Mouse (Mus musculus): ENCODE measurements around the gene Dnajc27. TPM values are rescaled to one million over a fixed set of nuclear protein-coding genes. Genes with fewer than 3 reads are reported as not detected.

Gene Dnajc27
- polyA plus RNA-seq, 1 experiment from 2014 or later: 7.8 TPM

DNA sequence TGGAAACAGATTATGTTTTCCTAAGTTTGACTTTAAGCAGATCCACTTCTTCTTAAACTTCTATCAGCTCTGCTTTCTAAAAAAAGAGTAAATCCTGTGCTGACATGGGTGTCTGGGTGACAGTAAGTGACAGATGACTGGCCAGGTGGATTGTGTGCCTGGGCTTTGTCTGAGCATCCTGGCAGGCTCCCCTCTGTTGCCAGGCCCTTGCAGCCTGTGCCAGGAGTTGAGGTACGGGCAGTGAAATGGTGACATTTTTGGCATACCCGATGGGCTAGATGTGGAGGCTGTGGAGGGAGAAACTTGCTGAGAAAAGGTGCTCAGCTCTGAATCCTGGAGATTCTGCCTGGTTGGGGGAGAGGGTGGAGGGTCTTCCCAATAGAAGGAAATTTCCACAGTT is 75.1 kb downstream of the Dnajc27 start:
- H3K9me3 ChIP-seq: no peaks in the 10 kb centered on the region
- WGBS: 51% methylated on average over 2 of the region's 2 CpGs
- no peak overlapping the region for H3K4me3 ChIP-seq
- H3K27ac ChIP-seq (replicated peaks): no peak overlapping the region
- peaks cover 12% of the 10 kb centered on the region for H3K4me1 ChIP-seq
- H3K9ac ChIP-seq: no peak overlapping the region
- H3K4me2 ChIP-seq: no peak overlapping the region
- no peak for ATAC-seq (ENCODE audit: extremely low read depth, insufficient number of reproducible peaks, low FRiP score, low TSS enrichment)
- no peaks in the 10 kb centered on the region for H3K27me3 ChIP-seq (replicated peaks)
- no peaks in the 10 kb centered on the region for H3K36me3 ChIP-seq

GRCm38 (mm10) chr12:4158179-4158578 is 75.8 kb downstream of the Dnajc27 start:
- Histone ChIP-seq H3K9me3 (no peaks in the 10 kb centered on the region), H3K4me1 (peaks cover 12% of the 10 kb centered on the region), H3K27ac (replicated peaks) (no peak overlapping the region), H3K4me3 (no peak overlapping the region), H3K36me3 (no peaks in the 10 kb centered on the region), H3K27me3 (replicated peaks) (no peaks in the 10 kb centered on the region), H3K9ac (no peak overlapping the region), H3K4me2 (no peak overlapping the region)
- no peak for ATAC-seq (ENCODE audit: extremely low read depth, insufficient number of reproducible peaks, low FRiP score, low TSS enrichment)
- WGBS: 83% methylated on average over 3 of the region's 3 CpGs

- Histone ChIP-seq H3K36me3 (no peaks in the 10 kb centered on the region), H3K4me3 (no peak overlapping the region), H3K27me3 (replicated peaks) (no peaks in the 10 kb centered on the region), H3K4me1 (peaks cover 12% of the 10 kb centered on the region), H3K27ac (replicated peaks) (no peak overlapping the region), H3K4me2 (no peak overlapping the region), H3K9me3 (no peaks in the 10 kb centered on the region), H3K9ac (no peak overlapping the region)
- 89% methylated on average over 7 of the region's 7 CpGs for WGBS
- ATAC-seq (ENCODE audit: extremely low read depth, insufficient number of reproducible peaks, low FRiP score, low TSS enrichment): no peak
Observed at GRCm38 (mm10) chr12:4158868-4159632, 76.7 kb downstream of the Dnajc27 start.

Other genes with a start within 250 kb of the Dnajc27 start
- 1.4 and 1.6 TPM in 2 replicates for gene Pomc, start 127.6 kb upstream of the Dnajc27 start, polyA plus RNA-seq (2015; fragmentation: Nextera tagmentation; extraction: Ambion mirVana)
- 5.9 and 6.2 TPM in 2 replicates for gene Efr3b, start 43.7 kb upstream of the Dnajc27 start, polyA plus RNA-seq (2015; fragmentation: Nextera tagmentation; extraction: Ambion mirVana)
- 4.2 and 4.4 TPM in 2 replicates for gene Adcy3, start 50.5 kb downstream of the Dnajc27 start, polyA plus RNA-seq (2015; fragmentation: Nextera tagmentation; extraction: Ambion mirVana)
- gene Ptrhd1, start 151.4 kb downstream of the Dnajc27 start, polyA plus RNA-seq (2015; fragmentation: Nextera tagmentation; extraction: Ambion mirVana): 6.6 and 6.9 TPM in 2 replicates
- 8.1 and 8.2 TPM in 2 replicates for gene Cenpo, start 151.7 kb downstream of the Dnajc27 start, polyA plus RNA-seq (2015; fragmentation: Nextera tagmentation; extraction: Ambion mirVana)